Mouse (Mus musculus) 3134 (cell line): ENCODE data around the gene Cdc34.
"Not testable (repeated sequence)": the region's sequence is repeated elsewhere in the genome, so short reads cannot be mapped to it uniquely, and the experiment has no call there.

ENCODE experiments used
- DNase-seq: peaks from one replicate; pipeline ENCODE4 v3.0.0-alpha.2; 2011; ENCODE audit warnings: low spot score; ENCODE audit not compliant: insufficient read length; ENCODE audit errors: extremely low read depth

The Cdc34 gene

GRCm38 (mm10) chr10:79694379-79694655 lies 12.3 kb downstream of the Cdc34 start:
- DNase-seq = no peak

GRCm38 (mm10) chr10:79695231-79696128 lies 13.5 kb downstream of the Cdc34 start:
- DNase-seq = no peak

GRCm38 (mm10) chr10:79696129-79696651 lies 14.2 kb downstream of the Cdc34 start:
- DNase-seq = no peak

GRCm38 (mm10) chr10:79697916-79698315 lies 15.9 kb downstream of the Cdc34 start:
- no peak for DNase-seq

GRCm38 (mm10) chr10:79698459-79698858 lies 16.5 kb downstream of the Cdc34 start:
- no peak for DNase-seq

GRCm38 (mm10) chr10:79700676-79701075 lies 18.7 kb downstream of the Cdc34 start:
- no peak for DNase-seq

- no peak for DNase-seq
Measured at GRCm38 (mm10) chr10:79701443-79702129, 19.6 kb downstream of the Cdc34 start.

GRCm38 (mm10) chr10:79702970-79703369 lies 21.0 kb downstream of the Cdc34 start:
- DNase-seq = not testable (repeated sequence)

- DNase-seq = no peak
Measured at GRCm38 (mm10) chr10:79703541-79703940, 21.5 kb downstream of the Cdc34 start.

GRCm38 (mm10) chr10:79704065-79704969 lies 22.3 kb downstream of the Cdc34 start, which contains the start of gene Bsg:
Gene Bsg (plus strand): TSS chr10:79704491.
- peak; percentile 99 for DNase-seq

GRCm38 (mm10) chr10:79704970-79705360 lies 23.0 kb downstream of the Cdc34 start:
- DNase-seq = no peak

GRCm38 (mm10) chr10:79705951-79706350 lies 24.0 kb downstream of the Cdc34 start:
- DNase-seq = no peak

GRCm38 (mm10) chr10:79706406-79707094 lies 24.6 kb downstream of the Cdc34 start:
- DNase-seq = no peak

GRCm38 (mm10) chr10:79707162-79707561 lies 25.2 kb downstream of the Cdc34 start:
- DNase-seq = no peak

GRCm38 (mm10) chr10:79707759-79708158 lies 25.8 kb downstream of the Cdc34 start:
- DNase-seq = no peak

- DNase-seq = no peak
Measured at GRCm38 (mm10) chr10:79708668-79709067, 26.7 kb downstream of the Cdc34 start.

- DNase-seq = no peak
Measured at GRCm38 (mm10) chr10:79709307-79709706, 27.3 kb downstream of the Cdc34 start.

GRCm38 (mm10) chr10:79712029-79712428 lies 30.0 kb downstream of the Cdc34 start:
- no peak for DNase-seq

GRCm38 (mm10) chr10:79712499-79713126 lies 30.6 kb downstream of the Cdc34 start:
- no peak for DNase-seq

GRCm38 (mm10) chr10:79713163-79713562 lies 31.2 kb downstream of the Cdc34 start:
- DNase-seq = no peak
